In the genomic region with DNA sequence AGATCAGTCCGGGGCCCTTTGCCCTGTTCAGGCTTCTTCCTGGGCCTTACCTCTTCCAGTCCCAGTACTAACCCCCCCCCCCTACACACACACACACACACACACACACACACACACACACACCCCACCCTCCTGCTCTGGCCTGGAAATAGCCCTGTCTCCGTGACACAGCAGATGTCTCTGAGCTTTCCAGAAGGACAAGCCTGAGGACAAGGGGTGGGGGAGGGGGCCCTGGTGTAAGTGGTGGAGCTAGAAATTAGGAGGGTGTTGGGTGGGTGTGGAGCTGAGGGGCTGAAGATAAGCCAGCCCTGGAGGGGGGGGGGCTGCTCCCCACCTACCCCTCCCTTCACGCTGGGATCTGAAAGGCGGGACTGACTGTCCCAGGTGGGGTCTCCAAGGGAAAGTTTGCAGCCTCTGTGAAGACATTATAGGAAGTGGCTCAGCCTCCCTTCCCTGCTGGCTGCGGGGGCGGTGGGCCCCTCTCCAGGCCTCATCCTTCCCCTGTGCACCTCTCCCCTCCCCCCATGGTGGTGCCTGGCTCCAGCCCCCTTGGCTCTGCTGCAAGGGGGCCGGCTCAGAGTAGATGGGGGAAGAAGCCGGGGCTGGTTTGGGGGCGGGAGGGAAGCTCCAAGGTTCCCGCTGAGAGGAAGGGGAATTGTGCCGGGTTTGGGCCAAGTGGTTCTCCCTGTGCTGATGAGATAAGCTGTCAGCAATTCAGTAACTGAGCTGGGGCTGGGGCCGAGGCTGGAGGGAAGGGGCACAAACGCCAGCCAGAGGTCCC, we compare ENCODE assay signal across 9 mouse cellular contexts. TPM values are rescaled to one million over a fixed set of nuclear protein-coding genes. Genes with fewer than 3 reads are reported as not detected.
DNase-seq lines count a peak whose midpoint lies in the region; ATAC-seq and TF ChIP-seq lines count a peak whose summit lies in the region.
"Had no signal": no experiment of that assay in that cellular context is flagged by ENCODE, and none has a peak within 500 bp of the region (broad histone marks: within the 10 kb centered on the region; RNA-seq: fewer than 3 reads in every experiment).

No protein-coding gene starts in this region.

- H3K36me3 ChIP-seq in kidney, embryonic 14.5 days (ENCODE audit: control insufficient read depth, insufficient read depth, low read length) = peaks cover 7% of the 10 kb centered on the region; the same call in 1 of the 2 replicates
- no peaks in the 10 kb centered on the region for H3K36me3 ChIP-seq in kidney, adult 2 months (ENCODE audit: control insufficient read depth, insufficient read depth, low read length)
- peaks cover 6% of the 10 kb centered on the region; the same call in 1 of the 2 replicates for H3K36me3 ChIP-seq in limb, embryonic 12.5 days

- peaks cover 4% of the 10 kb centered on the region for H3K27me3 ChIP-seq in kidney, embryonic 14.5 days (ENCODE audit: control insufficient read depth, insufficient read depth, low read length)
- H3K27me3 ChIP-seq in kidney, adult 2 months (replicated peaks; ENCODE audit: control insufficient read depth, insufficient read depth, low read length) = peaks cover 5% of the 10 kb centered on the region
- H3K27me3 ChIP-seq in limb, embryonic 12.5 days = peaks cover 50% of the 10 kb centered on the region

- peak overlapping the region; percentile 53 for H3K9ac ChIP-seq in kidney, embryonic 14.5 days (ENCODE audit: low read depth, low read length)
- peak overlapping the region; percentile 68 for H3K9ac ChIP-seq in limb, embryonic 12.5 days (replicated peaks)

- TF ChIP-seq CTCF in kidney, adult 2 months (conservative IDR thresholded peaks at IDR 0.05; ENCODE audit: insufficient read depth, insufficient read length, low read depth, low read length) = no peak

- intact Hi-C loops in left cerebral cortex, postnatal 25 days (cut with DNase I) = no loop called here

- no peak for TF ChIP-seq POLR2A in kidney, adult 2 months (IDR thresholded peaks at IDR 0.05; ENCODE audit: low read depth, low read length)

- WGBS in kidney, embryonic 14.5 days = 4% methylated on average over 11 of the region's 13 CpGs
- WGBS in kidney, adult 2 months = 46% methylated on average over 13 of the region's 13 CpGs
- WGBS in limb, embryonic 12.5 days = 3% methylated on average over 13 of the region's 13 CpGs

- H3K9me3 ChIP-seq in kidney, embryonic 14.5 days (ENCODE audit: control insufficient read depth, low read length) = no peaks in the 10 kb centered on the region
- H3K9me3 ChIP-seq in limb, embryonic 12.5 days = no peaks in the 10 kb centered on the region

- peak overlapping the region; percentile 60 for H3K4me3 ChIP-seq in kidney, embryonic 14.5 days (ENCODE audit: low read length)
- no peak overlapping the region for H3K4me3 ChIP-seq in kidney, adult 2 months (ENCODE audit: insufficient read depth, low read depth, low read length)
- peak overlapping the region; percentile 57 for H3K4me3 ChIP-seq in limb, embryonic 12.5 days (replicated peaks)

- peak; percentile 61 for ATAC-seq in kidney, embryonic 14.5 days (ENCODE audit: low FRiP score, low TSS enrichment)
- ATAC-seq in limb, embryonic 12.5 days (ENCODE audit: insufficient number of reproducible peaks, insufficient read depth, low FRiP score, low TSS enrichment, low read depth) = peak; percentile 39; the same call in 1 of the 2 replicates

- H3K4me1 ChIP-seq in kidney, embryonic 14.5 days (ENCODE audit: control insufficient read depth, insufficient read depth, low read length) = peaks cover 32% of the 10 kb centered on the region
- H3K4me1 ChIP-seq in kidney, adult 2 months (ENCODE audit: control insufficient read depth, insufficient read depth, low read length) = no peaks in the 10 kb centered on the region
- peaks cover 64% of the 10 kb centered on the region for H3K4me1 ChIP-seq in limb, embryonic 12.5 days (replicated peaks)

- no peak for DNase-seq in kidney, adult 2 months
- DNase-seq in embryo, embryonic 11 days = peak; percentile 72
- peak; percentile 35 for DNase-seq in heart, adult 8-10 months (ENCODE audit: low spot score)
- peak; percentile 65 for DNase-seq in retina, embryonic 14.5 days (ENCODE audit: low spot score)
- no peak for DNase-seq in left cerebral cortex, postnatal 25 days (ENCODE audit: low spot score in 2 of 2)
- DNase-seq in urinary bladder, postnatal 36 days (ENCODE audit: low spot score in 2 of 2) = no peak

- peak overlapping the region; percentile 89 for H3K27ac ChIP-seq in kidney, embryonic 14.5 days (ENCODE audit: low read depth, low read length)
- no peak overlapping the region for H3K27ac ChIP-seq in kidney, adult 2 months (ENCODE audit: insufficient read depth, low read depth, low read length)
- peak overlapping the region; percentile 83 for H3K27ac ChIP-seq in limb, embryonic 12.5 days

- peak overlapping the region; percentile 86 for H3K4me2 ChIP-seq in kidney, embryonic 14.5 days (replicated peaks; ENCODE audit: low read depth, low read length)
- H3K4me2 ChIP-seq in limb, embryonic 12.5 days = peak overlapping the region; percentile 87

RNA-seq across cellular contexts. Expression of a gene that starts 2.0 kb away (rescaled TPM):
- polyA plus RNA-seq in kidney, embryonic 14.5 days (2014; fragmentation: Nextera tagmentation; extraction: Ambion mirVana) = 5.5 and 8.3 TPM in 2 replicates
- 0.49 and 2.6 TPM in 2 replicates for polyA plus RNA-seq in kidney, adult 2 months (2012; rRNA removed)
- 100 to 1,000 TPM; 195 to 305 (median 272) TPM for total RNA-seq in heart, adult 8-10 months (2022)
- 10.8 and 13.9 TPM in 2 replicates for polyA plus RNA-seq in limb, embryonic 12.5 days (2016; fragmentation: Nextera tagmentation; extraction: Ambion mirVana)
- 1 to 10 TPM; 1.5 to 1.6 TPM for total RNA-seq in left cerebral cortex, postnatal 25 days (2021)
- total RNA-seq: hematopoietic stem cell, adult 5-6 weeks had no signal

RNA-seq across cellular contexts. Expression of a gene that starts 32.4 kb away (rescaled TPM):
- polyA plus RNA-seq in kidney, embryonic 14.5 days (2014; fragmentation: Nextera tagmentation; extraction: Ambion mirVana) = 248 and 309 TPM in 2 replicates
- 796 and 827 TPM in 2 replicates for polyA plus RNA-seq in kidney, adult 2 months (2012; rRNA removed)
- 100 to 1,000 TPM; 128 to 134 (median 131) TPM for total RNA-seq in heart, adult 8-10 months (2022)
- polyA plus RNA-seq in limb, embryonic 12.5 days (2016; fragmentation: Nextera tagmentation; extraction: Ambion mirVana) = 208 and 216 TPM in 2 replicates
- 100 to 1,000 TPM; 250 to 257 TPM for total RNA-seq in left cerebral cortex, postnatal 25 days (2021)

RNA-seq across cellular contexts. Expression of a gene that starts 36.1 kb away (rescaled TPM):
- 0.49 TPM in 1 of 2 replicates, not detected in the other for polyA plus RNA-seq in kidney, embryonic 14.5 days (2014; fragmentation: Nextera tagmentation; extraction: Ambion mirVana)
- polyA plus RNA-seq in kidney, adult 2 months (2012; rRNA removed) = 0.17 TPM in 1 of 2 replicates, not detected in the other
- total RNA-seq in heart, adult 8-10 months (2022) = not detected
- polyA plus RNA-seq in limb, embryonic 12.5 days (2016; fragmentation: Nextera tagmentation; extraction: Ambion mirVana) = 0.64 TPM in 1 of 2 replicates, not detected in the other
- total RNA-seq in left cerebral cortex, postnatal 25 days (2021) = under 1 TPM in 1 of 2 experiments, not detected in 1; 0.53 TPM

RNA-seq across cellular contexts. Expression of a gene that starts 39.0 kb away (rescaled TPM):
- polyA plus RNA-seq in kidney, embryonic 14.5 days (2014; fragmentation: Nextera tagmentation; extraction: Ambion mirVana) = 22.8 and 30.3 TPM in 2 replicates
- 4.0 and 5.6 TPM in 2 replicates for polyA plus RNA-seq in kidney, adult 2 months (2012; rRNA removed)
- 1 to 10 TPM; 1.1 to 2.9 (median 2.5) TPM for total RNA-seq in heart, adult 8-10 months (2022)
- 31.8 and 40.1 TPM in 2 replicates for polyA plus RNA-seq in limb, embryonic 12.5 days (2016; fragmentation: Nextera tagmentation; extraction: Ambion mirVana)
- 10 to 100 TPM; 84.7 to 92.0 TPM for total RNA-seq in left cerebral cortex, postnatal 25 days (2021)

RNA-seq across cellular contexts. Expression of a gene that starts 46.8 kb away (rescaled TPM):
- polyA plus RNA-seq in kidney, embryonic 14.5 days (2014; fragmentation: Nextera tagmentation; extraction: Ambion mirVana) = 0.87 and 0.90 TPM in 2 replicates
- polyA plus RNA-seq in kidney, adult 2 months (2012; rRNA removed) = not detected in 2 replicates
- total RNA-seq in heart, adult 8-10 months (2022) = under 1 TPM in 2 of 4 experiments, not detected in 2; 0.22 to 0.79 TPM
- 0.31 and 1.1 TPM in 2 replicates for polyA plus RNA-seq in limb, embryonic 12.5 days (2016; fragmentation: Nextera tagmentation; extraction: Ambion mirVana)
- total RNA-seq in left cerebral cortex, postnatal 25 days (2021) = under 1 TPM in 1 of 2 experiments, not detected in 1; 0.32 TPM
- total RNA-seq: hematopoietic stem cell, adult 5-6 weeks had no signal

Comparison
In these comparisons a context has a peak if more than half of its experiments do, and no peak if none do; other contexts are left out.
1. DNase-seq: peak in embryo, embryonic 11 days (single experiment), heart, adult 8-10 months (single experiment) and retina, embryonic 14.5 days (single experiment); none in kidney, adult 2 months (single experiment), left cerebral cortex, postnatal 25 days (0 of 2) and urinary bladder, postnatal 36 days (0 of 2).